Mouse (Mus musculus) induced T-regulatory cell, adult 2 months (primary cell): Measurements from ENCODE around the gene Tmco5.
"Not testable (repeated sequence)": the region's sequence is repeated elsewhere in the genome, so short reads cannot be mapped to it uniquely, and the experiment has no call there.

ENCODE experiments used
- DNase-seq: peaks from one replicate; pipeline ENCODE4 v3.0.0-alpha.2; 2012; ENCODE audit warnings: low read depth

Gene Tmco5

DNA sequence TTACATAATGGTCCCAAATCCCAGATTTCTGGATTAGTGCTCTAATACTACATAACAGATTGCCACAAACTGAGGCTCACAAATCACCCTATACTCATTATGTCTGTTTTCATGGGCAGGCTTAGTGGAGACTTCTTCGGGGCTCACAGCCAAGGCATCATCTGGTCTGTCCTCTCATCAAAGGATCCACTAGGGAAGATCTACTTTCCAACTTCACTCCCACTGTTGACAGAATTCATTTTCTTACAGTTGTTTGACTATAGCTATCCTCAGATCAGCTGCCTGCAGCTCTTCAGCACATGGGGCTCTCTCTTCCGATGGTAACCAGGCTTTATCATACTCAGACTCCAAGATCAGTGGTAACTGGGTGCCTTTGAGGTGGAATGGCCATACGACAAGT, 45.2 kb downstream of the Tmco5 start:
- DNase-seq: no peak

DNA sequence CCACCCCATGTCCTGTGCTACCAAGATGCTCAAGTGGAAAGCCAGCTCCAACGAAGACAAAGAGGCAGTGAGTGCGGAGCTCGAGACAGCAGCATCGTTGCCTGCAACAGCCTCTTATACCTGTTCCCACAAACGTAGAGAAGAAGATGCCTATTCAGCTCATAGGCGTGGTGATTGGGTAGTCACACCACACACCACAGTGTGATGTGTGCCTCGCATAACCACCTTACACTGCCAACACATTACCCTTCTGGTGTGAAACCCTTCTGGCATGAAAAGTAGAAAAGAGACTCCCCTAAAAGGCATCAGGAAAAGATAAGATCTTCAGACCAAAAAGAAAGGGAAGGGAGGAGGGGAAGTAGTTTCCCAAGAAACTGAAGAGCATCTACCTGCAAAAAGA, 45.8 kb downstream of the Tmco5 start:
- DNase-seq: no peak

- DNase-seq: no peak
Observed at GRCm38 (mm10) chr2:116925230-116925629, 46.7 kb downstream of the Tmco5 start.

DNA sequence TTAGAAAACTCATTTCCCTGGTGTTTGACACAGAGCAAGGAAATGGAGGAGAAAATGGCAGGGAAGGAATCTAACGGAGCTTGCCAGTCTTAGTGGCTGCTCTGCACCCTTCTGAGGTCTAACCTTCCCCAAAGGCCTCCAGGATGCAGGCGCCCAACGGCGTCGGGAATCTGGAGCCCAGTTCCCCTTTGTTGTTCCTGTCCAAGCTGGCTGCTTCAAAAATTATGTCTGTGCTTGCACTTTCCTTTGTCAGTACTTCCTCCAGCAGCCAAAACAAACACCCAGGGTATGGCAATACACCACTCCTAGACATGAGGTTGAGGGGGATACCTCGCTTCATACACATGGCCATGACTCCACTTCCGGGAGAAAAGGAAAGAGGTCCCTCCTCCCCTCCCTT, 53.7 kb downstream of the Tmco5 start:
- DNase-seq: no peak

GRCm38 (mm10) chr2:116934236-116934635, 55.7 kb downstream of the Tmco5 start:
- DNase-seq: not testable (repeated sequence)

DNA sequence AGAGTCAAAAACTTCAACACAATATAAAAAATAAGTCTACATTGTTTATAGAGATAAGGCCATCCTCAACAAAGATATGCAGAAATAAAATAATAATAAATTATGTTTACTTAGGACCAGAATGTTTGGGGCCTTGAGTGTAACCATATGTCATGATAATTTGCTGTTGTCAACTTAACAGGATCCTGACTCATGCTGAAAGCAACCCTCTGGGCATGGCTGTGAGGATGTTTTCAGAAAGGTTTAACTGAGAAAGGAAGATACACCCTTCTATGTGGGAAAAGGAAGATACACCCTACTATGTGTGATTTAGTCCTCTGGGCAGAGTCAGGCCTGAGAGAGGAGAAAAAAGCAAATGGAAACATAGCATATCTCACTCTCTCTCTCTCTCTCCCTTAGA, 56.3 kb downstream of the Tmco5 start:
- DNase-seq: no peak

GRCm38 (mm10) chr2:116936371-116936770, 57.9 kb downstream of the Tmco5 start:
- no peak for DNase-seq

DNA sequence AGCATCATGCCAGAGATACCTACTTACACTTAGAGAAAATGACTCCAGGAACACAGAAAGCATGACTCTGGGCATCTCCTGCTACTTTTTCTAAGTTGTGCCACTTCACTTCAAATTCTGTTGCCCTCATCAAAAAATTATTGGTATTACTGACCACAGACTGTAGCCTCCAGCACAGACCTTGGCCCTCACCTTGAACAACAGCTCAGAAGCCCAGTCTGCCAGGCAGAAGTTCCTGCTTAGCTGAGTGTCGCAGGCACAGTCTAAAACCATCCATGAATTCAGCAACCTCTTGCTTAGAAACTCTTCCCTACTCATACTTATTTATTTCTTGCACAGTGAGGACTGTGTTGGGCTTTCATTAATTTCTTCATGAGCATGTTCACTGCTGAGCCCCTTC, 58.7 kb downstream of the Tmco5 start:
- no peak for DNase-seq

DNA sequence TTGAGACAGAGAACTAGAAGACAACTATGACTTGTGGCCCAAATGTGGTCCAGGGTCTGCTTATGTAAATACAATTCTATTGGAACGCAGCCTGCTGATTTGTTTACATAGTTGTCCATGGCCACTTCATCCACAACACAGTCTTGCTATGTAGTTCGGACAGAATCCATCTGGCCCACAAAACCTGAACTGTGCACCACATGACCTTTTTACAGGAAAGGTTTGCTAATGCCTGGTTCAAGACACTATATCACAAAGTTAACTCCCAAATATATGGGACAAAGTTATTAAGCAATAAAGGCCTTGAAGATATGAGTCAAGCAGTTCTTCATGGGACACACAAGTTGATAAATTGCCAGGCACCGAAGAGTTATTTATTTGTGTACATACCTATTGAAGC, 63.3 kb downstream of the Tmco5 start:
- no peak for DNase-seq
